Mouse (Mus musculus): Measurements from ENCODE around the gene Tacc2. TPM values are rescaled to one million over a fixed set of nuclear protein-coding genes. Genes with fewer than 3 reads are reported as not detected.
"Not testable (repeated sequence)": the region's sequence is repeated elsewhere in the genome, so short reads cannot be mapped to it uniquely, and the experiment has no call there.

Gene Tacc2
- polyA plus RNA-seq, 1 experiment from 2014 or later: 25.3 TPM

DNA sequence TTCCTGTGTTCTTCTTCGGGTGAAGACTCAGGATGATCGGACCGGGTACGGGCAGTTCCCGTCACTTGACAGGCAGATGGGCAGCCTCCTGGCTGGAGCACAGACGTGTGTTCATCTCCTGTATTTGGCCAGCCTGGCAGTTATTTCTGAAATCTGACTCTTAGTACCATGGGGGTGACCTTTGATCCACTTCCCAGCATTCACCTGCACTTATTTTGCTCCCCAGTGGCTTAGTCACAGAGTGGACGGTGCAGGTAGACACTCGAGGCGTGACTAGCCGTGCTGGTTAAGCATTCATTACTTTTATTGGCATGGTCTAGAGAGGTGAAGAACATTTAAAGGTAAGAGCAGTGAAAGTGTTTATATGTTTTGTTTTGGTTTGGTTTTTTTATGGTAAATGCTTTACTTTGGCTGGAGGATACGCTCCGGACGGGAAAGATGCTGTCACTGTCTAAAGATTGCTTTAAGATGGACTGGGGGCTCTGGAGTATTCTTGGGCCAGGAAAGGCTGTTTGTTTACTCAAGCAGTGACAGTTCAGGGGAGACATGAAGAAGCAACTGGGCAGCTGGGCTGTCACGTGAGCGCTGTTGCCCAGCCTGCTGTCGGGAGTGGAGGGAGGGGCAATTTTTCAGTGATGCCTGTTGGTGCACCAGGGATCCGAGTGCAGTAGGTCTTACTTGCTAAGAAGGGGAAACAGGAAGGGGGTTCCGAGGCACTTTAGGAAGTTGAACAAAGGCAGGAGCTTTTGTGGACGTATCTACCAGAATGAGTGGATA is 19.0 kb downstream of the Tacc2 start:
- H3K27ac ChIP-seq, H3K4me3 ChIP-seq, H3K4me1 ChIP-seq, H3K9ac ChIP-seq, H3K27me3 ChIP-seq, H3K4me2 ChIP-seq, H3K36me3 ChIP-seq, H3K9me3 ChIP-seq: not testable (repeated sequence)
- ATAC-seq (ENCODE audit: borderline replicate concordance, extremely low read depth, low FRiP score, low TSS enrichment): peak; percentile 39; the same call in 1 of the 2 replicates
- 29% methylated on average over 9 of the region's 19 CpGs for WGBS

DNA sequence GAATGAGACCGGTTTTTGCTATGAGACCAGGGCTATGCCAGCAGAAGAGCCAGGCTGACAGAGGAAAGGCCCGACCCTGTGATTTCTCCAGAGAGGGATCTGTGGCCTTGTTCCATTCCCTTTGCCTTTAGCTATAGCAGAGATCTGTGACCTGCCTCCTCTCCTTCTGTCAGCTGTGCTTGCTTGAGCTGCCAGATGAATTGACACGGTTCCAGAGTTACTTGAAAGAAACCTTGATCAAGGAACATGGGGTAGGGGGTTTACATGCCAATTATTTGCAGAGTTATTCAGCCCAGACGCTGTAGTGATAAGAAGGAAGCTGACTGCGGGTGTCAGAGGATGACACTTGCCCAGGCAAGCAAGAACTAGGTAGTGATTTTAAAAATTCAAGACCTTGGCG is 20.3 kb downstream of the Tacc2 start:
- Histone ChIP-seq H3K27me3 (no peaks in the 10 kb centered on the region), H3K27ac (no peak overlapping the region), H3K36me3 (no peaks in the 10 kb centered on the region), H3K4me2 (no peak overlapping the region), H3K4me3 (no peak overlapping the region), H3K9ac (no peak overlapping the region), H3K4me1 (no peaks in the 10 kb centered on the region), H3K9me3 (no peaks in the 10 kb centered on the region)
- WGBS: 57% methylated on average over 6 of the region's 6 CpGs
- ATAC-seq (ENCODE audit: borderline replicate concordance, extremely low read depth, low FRiP score, low TSS enrichment): no peak

DNA sequence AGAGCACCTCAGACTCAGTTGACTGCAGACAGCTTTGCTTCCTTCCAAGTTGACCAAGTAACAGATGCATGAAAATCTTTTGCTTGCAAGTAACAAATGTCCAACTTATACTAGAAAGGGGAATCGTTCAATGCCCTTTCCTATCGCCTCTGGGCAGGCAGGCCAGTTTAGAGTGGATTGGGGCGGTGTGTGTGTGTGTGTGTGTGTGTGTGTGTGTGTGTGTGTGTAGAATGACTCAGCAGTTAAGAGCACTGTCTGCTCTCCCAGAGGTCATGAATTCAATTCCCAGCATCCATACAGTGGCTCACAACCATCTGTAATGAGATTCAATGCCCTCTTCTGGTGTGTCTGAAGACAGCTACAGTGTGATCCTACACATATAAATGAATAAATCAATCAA is 22.8 kb downstream of the Tacc2 start:
- Histone ChIP-seq H3K4me1 (no peaks in the 10 kb centered on the region), H3K27me3 (no peaks in the 10 kb centered on the region), H3K27ac (no peak overlapping the region), H3K36me3 (no peaks in the 10 kb centered on the region), H3K9me3 (no peaks in the 10 kb centered on the region), H3K4me3 (no peak overlapping the region), H3K4me2 (no peak overlapping the region), H3K9ac (no peak overlapping the region)
- 75% methylated on average over 3 of the region's 3 CpGs for WGBS
- no peak for ATAC-seq (ENCODE audit: borderline replicate concordance, extremely low read depth, low FRiP score, low TSS enrichment)

DNA sequence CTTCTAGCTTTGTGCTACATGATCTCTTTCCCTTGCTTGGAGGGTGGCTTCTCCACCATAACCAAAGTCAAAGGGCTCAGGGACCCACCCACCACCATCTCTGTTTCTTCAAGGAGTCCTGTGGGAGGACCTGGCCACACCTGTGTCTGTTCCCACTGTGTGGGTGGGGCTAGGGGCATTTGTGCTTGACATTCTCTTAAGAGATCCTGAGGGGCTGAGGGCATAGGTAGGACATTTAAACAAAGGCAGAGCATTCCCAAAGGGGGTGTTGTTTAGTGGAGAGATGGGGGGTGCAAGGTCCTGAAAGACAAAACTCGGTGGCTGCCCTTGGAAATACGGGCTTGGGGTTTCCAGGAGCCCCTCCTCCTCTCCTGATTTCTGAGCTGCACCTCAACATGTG is 23.3 kb downstream of the Tacc2 start:
- H3K27ac ChIP-seq: no peak overlapping the region
- ATAC-seq (ENCODE audit: borderline replicate concordance, extremely low read depth, low FRiP score, low TSS enrichment): no peak
- WGBS: 57% methylated on average over 2 of the region's 2 CpGs
- H3K36me3 ChIP-seq: no peaks in the 10 kb centered on the region
- no peaks in the 10 kb centered on the region for H3K4me1 ChIP-seq
- H3K27me3 ChIP-seq: no peaks in the 10 kb centered on the region
- H3K9ac ChIP-seq: no peak overlapping the region
- no peaks in the 10 kb centered on the region for H3K9me3 ChIP-seq
- H3K4me3 ChIP-seq: no peak overlapping the region
- no peak overlapping the region for H3K4me2 ChIP-seq

DNA sequence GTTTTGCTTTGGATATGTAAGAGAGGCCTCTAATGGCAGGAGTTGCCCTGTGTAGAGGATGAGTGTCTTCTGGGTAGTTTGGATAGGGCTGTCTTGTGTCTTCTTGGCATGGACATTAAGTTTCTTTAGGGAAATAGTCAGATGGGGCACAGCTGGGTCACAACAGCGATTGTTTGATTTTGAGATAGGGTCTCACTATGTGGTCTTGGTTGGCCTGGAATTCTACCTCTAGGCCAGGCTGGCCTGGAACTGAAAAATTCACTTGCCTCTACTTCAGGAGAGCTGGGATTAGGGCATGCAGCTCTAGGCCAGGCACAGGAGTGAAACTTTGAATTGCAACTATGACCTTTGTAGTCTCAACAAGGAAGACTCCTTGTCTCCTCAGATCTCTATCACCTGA is 25.6 kb downstream of the Tacc2 start:
- H3K36me3 ChIP-seq: no peaks in the 10 kb centered on the region
- no peak overlapping the region for H3K9ac ChIP-seq
- no peaks in the 10 kb centered on the region for H3K27me3 ChIP-seq
- WGBS: 69% methylated on average over 1 of the region's 1 CpGs
- no peak overlapping the region for H3K4me3 ChIP-seq
- no peak for ATAC-seq (ENCODE audit: borderline replicate concordance, extremely low read depth, low FRiP score, low TSS enrichment)
- no peaks in the 10 kb centered on the region for H3K9me3 ChIP-seq
- no peak overlapping the region for H3K27ac ChIP-seq
- no peaks in the 10 kb centered on the region for H3K4me1 ChIP-seq
- H3K4me2 ChIP-seq: no peak overlapping the region

DNA sequence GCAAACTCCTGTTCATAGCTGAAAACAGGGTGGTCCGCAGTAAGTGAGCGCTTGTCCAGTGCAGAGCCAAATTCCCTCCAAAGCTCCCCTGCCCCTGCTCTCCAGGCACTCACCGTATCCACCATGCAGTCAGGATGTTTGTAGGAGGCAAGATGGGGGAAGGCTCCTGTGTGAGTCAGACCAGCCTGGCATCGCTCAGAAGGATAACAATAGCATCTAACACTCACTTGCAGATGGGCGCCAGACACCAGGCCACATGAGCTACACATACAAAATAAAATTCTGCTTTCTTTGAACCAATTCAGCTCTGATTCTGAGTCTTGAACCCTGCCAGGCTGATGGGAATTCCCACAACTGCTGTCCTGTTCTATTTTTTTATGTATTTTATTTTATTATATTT is 26.3 kb downstream of the Tacc2 start:
- no peaks in the 10 kb centered on the region for H3K9me3 ChIP-seq
- no peak overlapping the region for H3K4me2 ChIP-seq
- no peak overlapping the region for H3K9ac ChIP-seq
- ATAC-seq (ENCODE audit: borderline replicate concordance, extremely low read depth, low FRiP score, low TSS enrichment): no peak
- H3K27me3 ChIP-seq: no peaks in the 10 kb centered on the region
- no peaks in the 10 kb centered on the region for H3K4me1 ChIP-seq
- H3K4me3 ChIP-seq: no peak overlapping the region
- H3K36me3 ChIP-seq: no peaks in the 10 kb centered on the region
- 80% methylated on average over 5 of the region's 5 CpGs for WGBS
- H3K27ac ChIP-seq: no peak overlapping the region

DNA sequence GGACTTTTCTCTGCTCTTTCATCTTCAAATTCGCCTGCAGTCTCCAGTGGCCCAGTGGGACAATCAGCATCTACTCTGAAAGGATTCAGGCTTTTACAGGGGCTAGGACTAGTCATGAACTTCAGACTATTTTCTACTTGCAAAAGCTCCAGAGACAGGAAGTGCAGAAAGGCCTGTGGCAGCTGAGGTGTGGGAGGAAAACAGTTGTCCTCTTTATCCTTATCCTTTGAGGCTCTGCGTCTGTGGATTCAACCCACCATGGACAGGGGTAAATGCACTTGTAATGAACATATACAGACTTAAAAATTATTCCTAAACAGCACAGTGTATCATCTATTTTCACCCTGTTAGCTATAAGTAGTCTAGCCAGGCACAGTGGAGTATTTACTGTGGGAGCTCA is 27.2 kb downstream of the Tacc2 start:
- Histone ChIP-seq H3K36me3 (no peaks in the 10 kb centered on the region), H3K27me3 (no peaks in the 10 kb centered on the region), H3K9me3 (no peaks in the 10 kb centered on the region), H3K4me2 (no peak overlapping the region), H3K27ac (no peak overlapping the region), H3K9ac (no peak overlapping the region), H3K4me3 (no peak overlapping the region), H3K4me1 (no peaks in the 10 kb centered on the region)
- no peak for ATAC-seq (ENCODE audit: borderline replicate concordance, extremely low read depth, low FRiP score, low TSS enrichment)
- 69% methylated on average over 2 of the region's 2 CpGs for WGBS

DNA sequence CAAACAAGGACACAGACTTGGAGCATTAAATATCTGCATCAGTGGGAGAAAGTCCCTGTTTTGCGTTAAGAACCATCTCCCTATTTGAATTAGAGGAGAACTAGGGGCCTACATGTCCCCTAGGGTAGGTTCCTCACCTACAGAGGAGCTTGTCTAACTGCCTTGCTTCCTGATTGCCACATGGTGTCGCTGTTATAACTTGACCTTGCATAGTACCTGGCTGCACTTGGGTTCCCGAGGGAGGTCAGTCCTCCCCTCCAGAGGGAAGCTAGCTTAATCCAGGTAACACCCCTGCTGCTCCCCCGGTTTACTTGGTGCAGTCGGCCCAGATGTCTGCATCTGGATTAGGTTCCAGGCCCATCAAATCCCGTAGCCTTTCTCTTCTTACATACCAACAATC is 27.9 kb downstream of the Tacc2 start:
- Histone ChIP-seq H3K27ac (no peak overlapping the region), H3K4me1 (no peaks in the 10 kb centered on the region), H3K36me3 (no peaks in the 10 kb centered on the region), H3K4me3 (no peak overlapping the region), H3K9me3 (no peaks in the 10 kb centered on the region), H3K4me2 (no peak overlapping the region), H3K9ac (no peak overlapping the region), H3K27me3 (no peaks in the 10 kb centered on the region)
- WGBS: 20% methylated on average over 6 of the region's 6 CpGs
- ATAC-seq (ENCODE audit: borderline replicate concordance, extremely low read depth, low FRiP score, low TSS enrichment): no peak

DNA sequence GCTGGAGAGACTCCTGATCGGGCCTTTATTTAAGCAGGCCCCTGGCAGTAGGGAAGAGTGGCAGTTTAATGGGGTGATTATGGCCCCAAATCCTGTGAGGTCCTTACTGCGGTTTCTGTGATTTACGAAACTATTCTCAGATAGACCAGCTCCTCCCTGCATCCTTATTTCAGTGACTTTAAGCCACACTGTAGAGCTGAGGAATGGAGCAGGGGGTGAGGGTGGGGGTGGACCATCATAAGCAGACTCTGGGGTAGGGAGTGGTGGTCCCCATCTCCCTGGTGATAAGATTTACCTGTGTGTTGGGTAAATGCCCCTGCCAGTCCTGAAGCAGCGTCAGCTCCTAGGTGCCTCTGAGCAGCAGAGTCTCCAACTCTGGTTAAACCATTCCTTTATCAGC is 29.7 kb downstream of the Tacc2 start:
- H3K27me3 ChIP-seq: no peaks in the 10 kb centered on the region
- no peaks in the 10 kb centered on the region for H3K36me3 ChIP-seq
- no peaks in the 10 kb centered on the region for H3K4me1 ChIP-seq
- WGBS: 87% methylated on average over 4 of the region's 4 CpGs
- no peak overlapping the region for H3K9ac ChIP-seq
- H3K9me3 ChIP-seq: no peaks in the 10 kb centered on the region
- ATAC-seq (ENCODE audit: borderline replicate concordance, extremely low read depth, low FRiP score, low TSS enrichment): no peak
- no peak overlapping the region for H3K4me3 ChIP-seq
- H3K4me2 ChIP-seq: no peak overlapping the region
- H3K27ac ChIP-seq: no peak overlapping the region

DNA sequence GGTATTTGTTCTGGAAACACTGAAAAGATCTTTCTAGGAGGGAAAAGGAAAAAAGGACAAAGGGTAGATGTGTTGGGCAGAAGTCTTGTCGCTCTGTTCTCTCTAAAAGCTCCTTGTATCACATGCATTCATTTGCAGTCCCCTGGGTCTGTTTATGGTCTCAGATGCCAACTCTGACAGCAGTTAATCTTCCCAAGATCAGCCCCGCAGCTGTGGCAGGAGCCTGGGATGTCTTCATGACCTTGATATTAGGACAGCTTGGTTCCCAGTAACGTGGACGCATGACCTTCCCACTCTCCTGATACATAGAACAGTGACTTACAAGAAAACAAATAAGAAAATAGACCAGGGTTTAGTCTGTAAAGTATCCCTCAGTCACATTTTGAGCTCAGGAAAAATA is 36.7 kb downstream of the Tacc2 start:
- Histone ChIP-seq H3K9me3 (no peaks in the 10 kb centered on the region), H3K9ac (no peak overlapping the region), H3K4me1 (no peaks in the 10 kb centered on the region), H3K27ac (no peak overlapping the region), H3K4me2 (no peak overlapping the region), H3K4me3 (no peak overlapping the region), H3K36me3 (no peaks in the 10 kb centered on the region), H3K27me3 (no peaks in the 10 kb centered on the region)
- ATAC-seq (ENCODE audit: borderline replicate concordance, extremely low read depth, low FRiP score, low TSS enrichment): no peak
- WGBS: 49% methylated on average over 4 of the region's 4 CpGs

DNA sequence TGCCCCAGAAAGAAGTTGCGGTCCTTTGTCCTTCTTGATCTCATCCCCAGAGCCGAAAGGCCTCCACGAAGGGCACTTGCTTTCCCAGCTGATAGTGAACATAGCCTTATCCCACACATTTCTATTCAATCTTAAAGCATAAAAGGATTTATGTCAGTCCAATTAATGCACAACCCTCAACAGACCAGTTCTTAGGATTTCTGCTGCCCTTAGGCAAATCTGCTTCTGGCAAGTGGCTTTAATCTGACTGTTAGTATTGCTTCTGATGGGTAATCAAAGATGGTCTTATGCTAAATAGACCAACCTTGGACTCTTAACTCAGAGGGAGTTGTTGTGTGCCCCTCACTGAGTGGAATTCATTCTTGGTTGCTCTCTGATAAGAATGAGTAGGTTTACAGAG is 40.4 kb downstream of the Tacc2 start:
- no peak overlapping the region for H3K4me2 ChIP-seq
- 89% methylated on average over 3 of the region's 3 CpGs for whole genome bisulfite sequencing
- no peaks in the 10 kb centered on the region for H3K27me3 ChIP-seq
- H3K36me3 ChIP-seq: no peaks in the 10 kb centered on the region
- H3K27ac ChIP-seq: no peak overlapping the region
- no peak for ATAC-seq (ENCODE audit: borderline replicate concordance, extremely low read depth, low FRiP score, low TSS enrichment)
- no peak overlapping the region for H3K4me3 ChIP-seq
- no peaks in the 10 kb centered on the region for H3K9me3 ChIP-seq
- peaks cover 6% of the 10 kb centered on the region; the same call in 1 of the 2 replicates for H3K4me1 ChIP-seq
- H3K9ac ChIP-seq: no peak overlapping the region

DNA sequence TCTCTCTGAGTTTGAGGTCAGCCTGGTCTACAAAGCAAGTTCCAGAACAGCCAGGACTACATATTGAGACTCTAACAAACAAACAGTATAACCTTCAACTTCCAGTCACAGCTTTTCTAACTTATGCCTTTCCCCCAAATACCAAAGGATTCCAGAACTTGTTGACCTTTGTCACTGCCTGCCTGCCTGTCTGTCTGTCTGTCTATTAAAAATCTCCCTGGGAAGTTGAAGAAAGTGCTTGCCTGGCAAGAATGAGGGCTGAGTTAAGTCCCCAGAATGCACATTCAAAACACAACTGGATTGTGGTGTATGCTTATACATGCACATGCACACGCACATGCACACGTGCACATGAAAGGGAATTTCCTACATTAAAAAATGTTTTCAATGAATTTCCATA is 43.8 kb downstream of the Tacc2 start:
- no peak overlapping the region for H3K4me3 ChIP-seq
- no peak overlapping the region for H3K9ac ChIP-seq
- no peaks in the 10 kb centered on the region for H3K36me3 ChIP-seq
- ATAC-seq (ENCODE audit: borderline replicate concordance, extremely low read depth, low FRiP score, low TSS enrichment): no peak
- H3K9me3 ChIP-seq: no peaks in the 10 kb centered on the region
- WGBS: 89% methylated on average over 2 of the region's 2 CpGs
- peaks cover 6% of the 10 kb centered on the region; the same call in 1 of the 2 replicates for H3K4me1 ChIP-seq
- no peaks in the 10 kb centered on the region for H3K27me3 ChIP-seq
- H3K27ac ChIP-seq: no peak overlapping the region
- no peak overlapping the region for H3K4me2 ChIP-seq

DNA sequence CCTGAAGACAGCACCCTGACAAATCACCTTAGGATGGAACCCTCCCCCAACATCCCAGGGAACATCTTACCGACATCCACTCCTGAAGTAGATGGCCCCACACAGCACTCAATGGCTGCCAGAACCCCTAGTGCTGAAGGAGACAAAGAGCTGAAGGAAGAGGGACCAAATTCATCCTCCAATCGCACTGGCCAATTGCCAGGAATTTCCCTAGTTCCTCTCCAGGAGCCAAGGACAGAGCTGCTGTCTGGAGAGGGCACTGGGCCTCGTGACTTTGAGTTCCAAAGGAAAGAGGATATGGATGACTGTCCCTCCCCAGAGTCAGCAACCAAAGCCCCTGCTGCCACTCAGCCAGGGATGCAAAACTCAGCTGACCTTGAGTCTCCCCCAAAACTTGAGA is 44.7 kb downstream of the Tacc2 start:
- peaks cover 6% of the 10 kb centered on the region; the same call in 1 of the 2 replicates for H3K4me1 ChIP-seq
- no peak overlapping the region for H3K27ac ChIP-seq
- WGBS: 30% methylated on average over 3 of the region's 3 CpGs
- H3K4me2 ChIP-seq: no peak overlapping the region
- H3K36me3 ChIP-seq: no peaks in the 10 kb centered on the region
- no peaks in the 10 kb centered on the region for H3K27me3 ChIP-seq
- ATAC-seq (ENCODE audit: borderline replicate concordance, extremely low read depth, low FRiP score, low TSS enrichment): no peak
- H3K9me3 ChIP-seq: no peaks in the 10 kb centered on the region
- H3K4me3 ChIP-seq: no peak overlapping the region
- no peak overlapping the region for H3K9ac ChIP-seq
